ENCODE assay signal across 10 mouse cellular contexts in the genomic region with DNA sequence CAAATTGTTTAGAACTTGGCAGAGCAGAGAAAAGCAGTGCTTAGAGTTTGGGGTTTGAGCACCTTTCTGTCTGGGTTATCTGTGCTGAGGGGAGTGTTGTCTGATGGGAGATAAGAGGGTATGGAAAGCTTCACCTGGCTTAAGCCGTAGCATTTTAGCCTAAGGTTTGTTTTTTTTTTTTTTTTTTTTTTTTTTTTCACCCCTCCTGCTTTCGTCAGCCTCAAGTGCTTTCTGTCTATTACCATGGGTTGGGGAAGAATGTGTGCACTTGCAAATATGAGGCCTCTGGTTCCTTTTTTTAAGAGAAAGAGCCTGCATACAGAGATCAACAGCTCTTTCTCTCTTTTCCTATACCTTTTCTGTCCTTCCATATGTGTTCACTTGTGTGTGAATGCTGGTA. TPM values are rescaled to one million over a fixed set of nuclear protein-coding genes. Genes with fewer than 3 reads are reported as not detected.
DNase-seq lines count a peak whose midpoint lies in the region; ATAC-seq and TF ChIP-seq lines count a peak whose summit lies in the region.
"Had no signal": no experiment of that assay in that cellular context is flagged by ENCODE, and none has a peak within 500 bp of the region (broad histone marks: within the 10 kb centered on the region; RNA-seq: fewer than 3 reads in every experiment).

No protein-coding gene starts in this region.

- H3K9me3 ChIP-seq in hindbrain, embryonic 10.5 days: no peaks in the 10 kb centered on the region
- H3K9me3 ChIP-seq in hindbrain, embryonic 11.5 days (ENCODE audit: control insufficient read depth, low read length): no peaks in the 10 kb centered on the region
- no peaks in the 10 kb centered on the region for H3K9me3 ChIP-seq in forebrain, embryonic 16.5 days (ENCODE audit: control insufficient read depth, low read length)
- H3K9me3 ChIP-seq in midbrain, embryonic 12.5 days: no peaks in the 10 kb centered on the region
- H3K9me3 ChIP-seq: intestine, embryonic 15.5 days had no signal

- TF ChIP-seq CTCF in bone marrow macrophage, adult 2 months (IDR thresholded peaks at IDR 0.05; ENCODE audit: low read depth, low read length): no peak

- no peak overlapping the region for H3K9ac ChIP-seq in hindbrain, embryonic 11.5 days (ENCODE audit: low read depth, low read length)
- H3K9ac ChIP-seq in forebrain, embryonic 16.5 days (replicated peaks; ENCODE audit: low read depth, low read length): no peak overlapping the region
- H3K9ac ChIP-seq in midbrain, embryonic 12.5 days (replicated peaks): no peak overlapping the region
- H3K9ac ChIP-seq: intestine, embryonic 15.5 days had no signal

- no peak overlapping the region for H3K4me2 ChIP-seq in hindbrain, embryonic 11.5 days (replicated peaks; ENCODE audit: low read depth, low read length)
- peak overlapping the region; percentile 82; the same call in 1 of the 2 replicates for H3K4me2 ChIP-seq in forebrain, embryonic 16.5 days (ENCODE audit: low read length)
- peak overlapping the region; percentile 82 for H3K4me2 ChIP-seq in midbrain, embryonic 12.5 days (replicated peaks)

- peaks cover 44% of the 10 kb centered on the region for H3K36me3 ChIP-seq in hindbrain, embryonic 10.5 days
- 0 out of 2 replicates have a peak, but pooled peaks cover 5% of the 10 kb centered on the region for H3K36me3 ChIP-seq in hindbrain, embryonic 11.5 days (ENCODE audit: control insufficient read depth, insufficient read depth, low read length)
- H3K36me3 ChIP-seq in forebrain, embryonic 16.5 days (ENCODE audit: control insufficient read depth, insufficient read depth): peaks cover 12% of the 10 kb centered on the region
- H3K36me3 ChIP-seq in midbrain, embryonic 12.5 days: peaks cover 28% of the 10 kb centered on the region

- 92% methylated on average over 2 of the region's 2 CpGs for whole genome bisulfite sequencing in hindbrain, embryonic 10.5 days
- WGBS in hindbrain, embryonic 11.5 days: 100% methylated on average over 2 of the region's 2 CpGs
- WGBS in forebrain, embryonic 16.5 days: 86% methylated on average over 2 of the region's 2 CpGs
- WGBS in midbrain, embryonic 12.5 days: 77% methylated on average over 2 of the region's 2 CpGs

- no peak overlapping the region for H3K27ac ChIP-seq in hindbrain, embryonic 10.5 days
- H3K27ac ChIP-seq in hindbrain, embryonic 11.5 days (ENCODE audit: low read depth, low read length): no peak overlapping the region
- H3K27ac ChIP-seq in bone marrow macrophage, adult 2 months (ENCODE audit: insufficient read depth, low read depth, low read length): peak overlapping the region; percentile 15; the same call in 1 of the 2 replicates
- no peak overlapping the region for H3K27ac ChIP-seq in forebrain, embryonic 16.5 days (ENCODE audit: low read length)
- H3K27ac ChIP-seq in midbrain, embryonic 12.5 days (replicated peaks): no peak overlapping the region
- H3K27ac ChIP-seq: intestine, embryonic 15.5 days had no signal

- 0 out of 2 replicates have a peak overlapping the region, but pooled peaks have one; percentile 89 for H3K4me3 ChIP-seq in hindbrain, embryonic 10.5 days
- no peak overlapping the region for H3K4me3 ChIP-seq in hindbrain, embryonic 11.5 days (ENCODE audit: low read depth, low read length)
- peak overlapping the region; percentile 80 for H3K4me3 ChIP-seq in bone marrow macrophage, adult 2 months (ENCODE audit: insufficient read depth, low read length)
- no peak overlapping the region for H3K4me3 ChIP-seq in forebrain, embryonic 16.5 days (replicated peaks; ENCODE audit: low read length)
- 0 out of 2 replicates have a peak overlapping the region, but pooled peaks have one; percentile 85 for H3K4me3 ChIP-seq in midbrain, embryonic 12.5 days
- H3K4me3 ChIP-seq: intestine, embryonic 15.5 days had no signal

- no peaks in the 10 kb centered on the region; the same call in 1 of the 2 replicates for H3K27me3 ChIP-seq in hindbrain, embryonic 10.5 days (ENCODE audit: insufficient read depth, poor library complexity, severe bottlenecking)
- no peaks in the 10 kb centered on the region for H3K27me3 ChIP-seq in hindbrain, embryonic 11.5 days (ENCODE audit: control insufficient read depth, insufficient read depth, low read length)
- H3K27me3 ChIP-seq in forebrain, embryonic 16.5 days (replicated peaks; ENCODE audit: control insufficient read depth, insufficient read depth, low read length): 0 out of 2 replicates have a peak, but pooled peaks cover 2% of the 10 kb centered on the region
- no peaks in the 10 kb centered on the region for H3K27me3 ChIP-seq in midbrain, embryonic 12.5 days
- H3K27me3 ChIP-seq: intestine, embryonic 15.5 days had no signal

- DNase-seq in hindbrain, embryonic 10.5 days (ENCODE audit: low spot score): no peak
- DNase-seq in hindbrain, embryonic 11.5 days (ENCODE audit: low spot score): no peak
- DNase-seq in layer of hippocampus, adult 11-12 months (ENCODE audit: low spot score): no peak
- DNase-seq: thymus, postnatal 14 days had no signal

- TF ChIP-seq POLR2A in bone marrow macrophage, adult 2 months (IDR thresholded peaks at IDR 0.05; ENCODE audit: borderline replicate concordance, low read depth, low read length): no peak

- ATAC-seq in hindbrain, embryonic 11.5 days (ENCODE audit: low FRiP score): no peak
- no peak for ATAC-seq in forebrain, embryonic 16.5 days
- no peak for ATAC-seq in midbrain, embryonic 12.5 days (ENCODE audit: low FRiP score, low read depth)
- ATAC-seq in megakaryocyte-erythroid progenitor cell, adult 5-6 weeks (replicated peaks; ENCODE audit: low FRiP score, low TSS enrichment, poor library complexity, severe bottlenecking): no peak
- ATAC-seq: intestine, embryonic 15.5 days; lung, postnatal 0 days had no signal

- H3K4me1 ChIP-seq in hindbrain, embryonic 10.5 days (replicated peaks): peaks cover 15% of the 10 kb centered on the region
- no peaks in the 10 kb centered on the region for H3K4me1 ChIP-seq in hindbrain, embryonic 11.5 days (replicated peaks; ENCODE audit: control insufficient read depth, insufficient read depth, low read length)
- peaks cover 12% of the 10 kb centered on the region for H3K4me1 ChIP-seq in bone marrow macrophage, adult 2 months (ENCODE audit: control insufficient read depth, insufficient read depth, low read length)
- H3K4me1 ChIP-seq in forebrain, embryonic 16.5 days (replicated peaks; ENCODE audit: control insufficient read depth, insufficient read depth, low read length): peaks cover 19% of the 10 kb centered on the region
- H3K4me1 ChIP-seq in midbrain, embryonic 12.5 days: peaks cover 17% of the 10 kb centered on the region
- H3K4me1 ChIP-seq: intestine, embryonic 15.5 days had no signal

RNA-seq across cellular contexts. Expression of a gene that starts 2.9 kb away (rescaled TPM):
- polyA plus RNA-seq in hindbrain, embryonic 10.5 days (2016; fragmentation: Nextera tagmentation; extraction: Ambion mirVana): 62.7 and 70.6 TPM in 2 replicates
- 29.6 and 44.4 TPM in 2 replicates for polyA plus RNA-seq in hindbrain, embryonic 11.5 days (2014; fragmentation: Nextera tagmentation; extraction: Ambion mirVana)
- polyA plus RNA-seq in bone marrow macrophage, adult 2 months (2012; ENCODE audit: insufficient read depth, insufficient read length, missing spikeins): 55.9 and 62.3 TPM in 2 replicates
- 38.3 and 38.6 TPM in 2 replicates for polyA plus RNA-seq in forebrain, embryonic 16.5 days (2015; fragmentation: Nextera tagmentation; extraction: Ambion mirVana)
- 62.6 and 64.4 TPM in 2 replicates for polyA plus RNA-seq in midbrain, embryonic 12.5 days (2016; fragmentation: Nextera tagmentation; extraction: Ambion mirVana)
- 38.5 and 58.0 TPM in 2 replicates for total RNA-seq in megakaryocyte-erythroid progenitor cell, adult 5-6 weeks (2014; fragmentation: Nextera tagmentation)
- total RNA-seq in megakaryocyte-erythroid progenitor cell, adult 5-6 weeks (2017): 45.7 and 48.0 TPM in 2 replicates

Comparison
In these comparisons a context has a peak if more than half of its experiments do, and no peak if none do; other contexts are left out.
1. H3K4me3 ChIP-seq: peak in hindbrain, embryonic 10.5 days (single experiment), bone marrow macrophage, adult 2 months (single experiment) and midbrain, embryonic 12.5 days (single experiment); none in hindbrain, embryonic 11.5 days (single experiment) and forebrain, embryonic 16.5 days (single experiment).